Mouse (Mus musculus) neural tube, postnatal 0 days (tissue): ENCODE data around the gene Psmc4. TPM values are rescaled to one million over a fixed set of nuclear protein-coding genes. Genes with fewer than 3 reads are reported as not detected.

Experiments used
- polyA plus RNA-seq: library from polyadenylated mRNA; unstranded; fragments of >200 nt; fragmentation: Nextera tagmentation; extraction: Ambion mirVana; gene quantifications from 2 replicates; pipeline ENCODE4 v1.2.1, GENCODE M21; 2015

Gene Psmc4
- polyA plus RNA-seq: 242 and 253 TPM in 2 replicates

GRCm38 (mm10) chr7:28049476-28050409, at the start of gene Psmc4:
Psmc4 (minus strand) TSS chr7:28050101.

GRCm38 (mm10) chr7:28070531-28071298, 20.8 kb upstream of the Psmc4 start, which contains the start of gene Fcgbp:
Fcgbp (plus strand) TSS chr7:28071236.

GRCm38 (mm10) chr7:28013549-28014444, 36.1 kb downstream of the Psmc4 start, which contains the start of gene Zfp850:
Zfp850 (minus strand) TSS chr7:28014115.

Other genes starting within 250 kb of the Psmc4 start
- 1.5 and 1.7 TPM in 2 replicates for gene Zfp626, start 242.9 kb downstream of the Psmc4 start, polyA plus RNA-seq
- gene Zfp59, start 211.5 kb downstream of the Psmc4 start, polyA plus RNA-seq: 5.8 and 6.1 TPM in 2 replicates
- 0.79 and 0.95 TPM in 2 replicates for gene Zfp607a, start 192.6 kb downstream of the Psmc4 start, polyA plus RNA-seq
- gene Zfp974, start 120.6 kb downstream of the Psmc4 start, polyA plus RNA-seq: 6.3 and 7.6 TPM in 2 replicates
- 23.5 and 24.4 TPM in 2 replicates for gene Zfp780b, start 70.9 kb downstream of the Psmc4 start, polyA plus RNA-seq
- gene Zfp850, start 36.0 kb downstream of the Psmc4 start, polyA plus RNA-seq: 2.2 and 3.3 TPM in 2 replicates
- gene Fcgbp, start 21.1 kb upstream of the Psmc4 start, polyA plus RNA-seq: 0.98 and 1.0 TPM in 2 replicates
- 0.06 and 0.09 TPM in 2 replicates for gene 9530053A07Rik, start 79.4 kb upstream of the Psmc4 start, polyA plus RNA-seq
- 61.6 and 68.4 TPM in 2 replicates for gene Fbl, start 119.6 kb upstream of the Psmc4 start, polyA plus RNA-seq
- gene Dyrk1b, start 129.4 kb upstream of the Psmc4 start, polyA plus RNA-seq: 10.0 and 11.1 TPM in 2 replicates
- 32.0 and 49.2 TPM in 2 replicates for gene Eid2, start 217.8 kb upstream of the Psmc4 start, polyA plus RNA-seq
- gene Eid2b, start 227.6 kb upstream of the Psmc4 start, polyA plus RNA-seq: 43.2 and 45.7 TPM in 2 replicates
- gene Selenov, start 241.1 kb upstream of the Psmc4 start, polyA plus RNA-seq: 5.1 and 6.7 TPM in 2 replicates